Mouse (Mus musculus) forebrain, embryonic 15.5 days (tissue): ENCODE data around the gene Nans. TPM values are rescaled to one million over a fixed set of nuclear protein-coding genes. Genes with fewer than 3 reads are reported as not detected.

ENCODE experiments used
- ATAC-seq: fragments of 200-750 bp; cut with Nextera tagmentation; replicated peaks from 2 replicates; pipeline ENCODE4 v1.8.0; 2017; ENCODE audit warnings: mild to moderate bottlenecking, moderate TSS enrichment, moderate library complexity
- H3K27ac ChIP-seq: fragments of 300-500 bp; sonication (generic); replicated peaks from 2 replicates; pipeline ENCODE4 v1.5.1; 2015; ENCODE audit warnings: mild to moderate bottlenecking, inconsistent platforms
- H3K27me3 ChIP-seq: fragments of 300-500 bp; sonication (generic); 2 replicates; pipeline ENCODE4 v1.6.1; 2015; ENCODE audit warnings: inconsistent platforms
- H3K36me3 ChIP-seq: fragments of 300-500 bp; sonication (generic); 2 replicates; pipeline ENCODE4 v1.6.1; 2015; ENCODE audit warnings: mild to moderate bottlenecking, inconsistent platforms
- H3K4me1 ChIP-seq: fragments of 300-500 bp; sonication (generic); 2 replicates; pipeline ENCODE4 v1.6.1; 2015; ENCODE audit warnings: inconsistent platforms
- H3K4me2 ChIP-seq: fragments of 300-500 bp; sonication (generic); replicated peaks from 2 replicates; pipeline ENCODE4 v1.6.1; 2015; ENCODE audit warnings: mild to moderate bottlenecking, inconsistent platforms
- H3K4me3 ChIP-seq: fragments of 300-500 bp; sonication (generic); 2 replicates; pipeline ENCODE4 v1.5.1; 2015; ENCODE audit warnings: mild to moderate bottlenecking, inconsistent platforms
- H3K9ac ChIP-seq: fragments of 300-500 bp; sonication (generic); replicated peaks from 2 replicates; pipeline ENCODE4 v1.6.1; 2015; ENCODE audit warnings: mild to moderate bottlenecking, inconsistent platforms
- H3K9me3 ChIP-seq: fragments of 300-500 bp; sonication (generic); 2 replicates; pipeline ENCODE4 v1.6.1; 2016; ENCODE audit warnings: inconsistent platforms
- WGBS: fragments of 180-500 bp; shearing (Covaris S2); methylation state at CpG from one replicate; pipeline ENCODE4 v1.1.7; 2015; ENCODE audit warnings: mixed read lengths; 5-methylcytosine and 5-hydroxymethylcytosine counted together
- polyA plus RNA-seq: library from polyadenylated mRNA; unstranded; fragments of >200 nt; fragmentation: Nextera tagmentation; extraction: Ambion mirVana; gene quantifications from 2 replicates; pipeline ENCODE4 v1.2.1, GENCODE M21; 2015

Nans gene
- polyA plus RNA-seq, 1 experiment from 2014 or later: 78.5 TPM

- ATAC-seq: no peak
- Histone ChIP-seq H3K4me2 (no peak overlapping the region), H3K9ac (no peak overlapping the region), H3K27ac (no peak overlapping the region), H3K9me3 (no peaks in the 10 kb centered on the region), H3K4me1 (peaks cover 9% of the 10 kb centered on the region), H3K36me3 (no peaks in the 10 kb centered on the region), H3K27me3 (peaks cover 28% of the 10 kb centered on the region), H3K4me3 (no peak overlapping the region)
- 83% methylated on average over 9 of the region's 9 CpGs for WGBS
Observed at GRCm38 (mm10) chr4:46539167-46539566, 50.1 kb downstream of the Nans start.

GRCm38 (mm10) chr4:46541707-46542106 is 52.7 kb downstream of the Nans start:
- no peaks in the 10 kb centered on the region for H3K36me3 ChIP-seq
- H3K9me3 ChIP-seq: no peaks in the 10 kb centered on the region
- H3K27ac ChIP-seq: no peak overlapping the region
- no peak overlapping the region for H3K4me3 ChIP-seq
- ATAC-seq: no peak
- peaks cover 5% of the 10 kb centered on the region for H3K27me3 ChIP-seq
- H3K9ac ChIP-seq: no peak overlapping the region
- H3K4me2 ChIP-seq: no peak overlapping the region
- 48% methylated on average over 9 of the region's 9 CpGs for WGBS
- no peaks in the 10 kb centered on the region for H3K4me1 ChIP-seq

- no peaks in the 10 kb centered on the region for H3K9me3 ChIP-seq
- no peak overlapping the region for H3K4me2 ChIP-seq
- H3K27me3 ChIP-seq: no peaks in the 10 kb centered on the region
- no peak overlapping the region for H3K27ac ChIP-seq
- no peaks in the 10 kb centered on the region for H3K36me3 ChIP-seq
- H3K4me3 ChIP-seq: no peak overlapping the region
- H3K4me1 ChIP-seq: no peaks in the 10 kb centered on the region
- no peak overlapping the region for H3K9ac ChIP-seq
- no peak for ATAC-seq
- WGBS: 93% methylated on average over 13 of the region's 13 CpGs
Observed at GRCm38 (mm10) chr4:46543366-46544050, 54.5 kb downstream of the Nans start.

GRCm38 (mm10) chr4:46544313-46544712 is 55.3 kb downstream of the Nans start:
- H3K27me3 ChIP-seq: no peaks in the 10 kb centered on the region
- no peak overlapping the region for H3K4me3 ChIP-seq
- 63% methylated on average over 1 of the region's 1 CpGs for WGBS
- no peak overlapping the region for H3K4me2 ChIP-seq
- ATAC-seq: no peak
- H3K9me3 ChIP-seq: no peaks in the 10 kb centered on the region
- H3K27ac ChIP-seq: no peak overlapping the region
- H3K4me1 ChIP-seq: no peaks in the 10 kb centered on the region
- H3K36me3 ChIP-seq: no peaks in the 10 kb centered on the region
- no peak overlapping the region for H3K9ac ChIP-seq

GRCm38 (mm10) chr4:46545498-46545897 is 56.5 kb downstream of the Nans start:
- H3K4me3 ChIP-seq: no peak overlapping the region
- 12% methylated on average over 9 of the region's 9 CpGs for WGBS
- H3K9ac ChIP-seq: no peak overlapping the region
- no peaks in the 10 kb centered on the region for H3K9me3 ChIP-seq
- no peaks in the 10 kb centered on the region for H3K4me1 ChIP-seq
- H3K27me3 ChIP-seq: no peaks in the 10 kb centered on the region
- no peak for ATAC-seq
- H3K4me2 ChIP-seq: no peak overlapping the region
- H3K27ac ChIP-seq: no peak overlapping the region
- H3K36me3 ChIP-seq: no peaks in the 10 kb centered on the region

- no peaks in the 10 kb centered on the region for H3K36me3 ChIP-seq
- WGBS: 40% methylated on average over 6 of the region's 6 CpGs
- no peaks in the 10 kb centered on the region for H3K9me3 ChIP-seq
- no peak overlapping the region for H3K27ac ChIP-seq
- no peak for ATAC-seq
- H3K4me1 ChIP-seq: no peaks in the 10 kb centered on the region
- no peak overlapping the region for H3K9ac ChIP-seq
- H3K27me3 ChIP-seq: no peaks in the 10 kb centered on the region
- no peak overlapping the region for H3K4me2 ChIP-seq
- no peak overlapping the region for H3K4me3 ChIP-seq
Observed at GRCm38 (mm10) chr4:46546709-46547108, 57.7 kb downstream of the Nans start.

- Histone ChIP-seq H3K9ac (no peak overlapping the region), H3K36me3 (no peaks in the 10 kb centered on the region), H3K4me3 (no peak overlapping the region), H3K27me3 (no peaks in the 10 kb centered on the region), H3K4me2 (no peak overlapping the region), H3K27ac (no peak overlapping the region), H3K4me1 (no peaks in the 10 kb centered on the region), H3K9me3 (no peaks in the 10 kb centered on the region)
- no peak for ATAC-seq
- whole genome bisulfite sequencing: 81% methylated on average over 9 of the region's 10 CpGs
Observed at GRCm38 (mm10) chr4:46549979-46550378, 60.9 kb downstream of the Nans start.

- Histone ChIP-seq H3K9ac (no peak overlapping the region), H3K4me2 (no peak overlapping the region), H3K27ac (no peak overlapping the region), H3K27me3 (no peaks in the 10 kb centered on the region), H3K36me3 (no peaks in the 10 kb centered on the region), H3K4me3 (no peak overlapping the region), H3K9me3 (no peaks in the 10 kb centered on the region), H3K4me1 (no peaks in the 10 kb centered on the region)
- 56% methylated on average over 8 of the region's 8 CpGs for WGBS
- no peak for ATAC-seq
Observed at GRCm38 (mm10) chr4:46550406-46550805, 61.4 kb downstream of the Nans start.

Other genes with a start within 250 kb of the Nans start
- gene Foxe1, start 145.6 kb upstream of the Nans start, polyA plus RNA-seq: not detected in 2 replicates
- 11.5 and 12.7 TPM in 2 replicates for gene Trmo, start 99.8 kb upstream of the Nans start, polyA plus RNA-seq
- 0.24 TPM in 1 of 2 replicates, not detected in the other for gene Hemgn, start 75.7 kb upstream of the Nans start, polyA plus RNA-seq
- gene Anp32b, start 38.3 kb upstream of the Nans start, polyA plus RNA-seq: 109 and 115 TPM in 2 replicates
- 0.48 and 1.2 TPM in 2 replicates for gene Trim14, start 46.9 kb downstream of the Nans start, polyA plus RNA-seq
- gene Coro2a, start 113.0 kb downstream of the Nans start, polyA plus RNA-seq: 4.4 and 4.6 TPM in 2 replicates
- 0.98 and 1.1 TPM in 2 replicates for gene Tbc1d2, start 161.0 kb downstream of the Nans start, polyA plus RNA-seq